ENCODE assay signal across 9 mouse cellular contexts in the genomic region with DNA sequence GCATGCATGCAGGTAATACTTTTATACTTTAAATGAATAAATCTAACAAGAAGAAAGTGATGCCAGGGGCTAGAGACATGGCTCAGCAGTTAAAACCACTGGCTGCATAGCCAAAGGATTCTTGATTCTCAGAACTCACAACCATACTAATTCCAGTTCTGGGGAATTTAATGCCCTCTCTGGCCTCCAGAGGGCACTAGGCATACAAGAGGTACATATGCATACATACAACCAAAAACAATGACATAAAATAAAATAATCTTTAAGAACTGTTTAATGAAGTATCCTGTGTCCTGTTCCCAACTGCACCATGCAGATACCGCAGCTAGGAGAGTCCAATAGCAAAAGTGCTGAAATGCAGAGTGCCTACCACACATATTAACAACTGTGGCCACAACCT. TPM values are rescaled to one million over a fixed set of nuclear protein-coding genes. Genes with fewer than 3 reads are reported as not detected.
DNase-seq lines count a peak whose midpoint lies in the region; ATAC-seq and TF ChIP-seq lines count a peak whose summit lies in the region.
"Had no signal": no experiment of that assay in that cellular context is flagged by ENCODE, and none has a peak within 500 bp of the region (broad histone marks: within the 10 kb centered on the region; RNA-seq: fewer than 3 reads in every experiment).

No protein-coding gene starts in this region.

- TF ChIP-seq POLR2A in liver, adult 2 months (IDR thresholded peaks at IDR 0.05; ENCODE audit: extremely low read depth, insufficient read depth, low read length), result no peak

- H3K36me3 ChIP-seq in liver, adult 2 months (ENCODE audit: control insufficient read depth, insufficient read depth, low read length), result no peaks in the 10 kb centered on the region
- H3K36me3 ChIP-seq in liver, embryonic 12.5 days, result no peaks in the 10 kb centered on the region
- H3K36me3 ChIP-seq: stomach, embryonic 15.5 days had no signal

- TF ChIP-seq CTCF in liver, adult 2 months (IDR thresholded peaks at IDR 0.05; ENCODE audit: low read depth, low read length), result no peak

- WGBS in liver, adult 2 months, result 72% methylated on average over 1 of the region's 1 CpGs
- WGBS in liver, embryonic 12.5 days (ENCODE audit: insufficient replicate concordance), result 42% methylated on average over 1 of the region's 1 CpGs

- no peak for DNase-seq in frontal cortex, postnatal 14 days (ENCODE audit: low spot score in 2 of 2)
- peak; percentile 21 for DNase-seq in liver, adult 2 months (ENCODE audit: extremely low read depth, low read depth, low spot score)
- peak; percentile 62 for DNase-seq in adrenal gland, postnatal 10 days
- DNase-seq in lung, postnatal 36 days, result peak; percentile 73
- DNase-seq in ovary, adult 18-20 months (ENCODE audit: low spot score), result no peak

- H3K4me2 ChIP-seq in liver, embryonic 12.5 days, result no peak overlapping the region
- H3K4me2 ChIP-seq: stomach, embryonic 15.5 days had no signal

- H3K79me2 ChIP-seq in liver, adult 2 months (ENCODE audit: control insufficient read depth, insufficient read depth, low read length), result no peaks in the 10 kb centered on the region

- no peaks in the 10 kb centered on the region for H3K27me3 ChIP-seq in liver, adult 2 months (ENCODE audit: control insufficient read depth, insufficient read depth, low read length)
- no peaks in the 10 kb centered on the region for H3K27me3 ChIP-seq in liver, embryonic 12.5 days (replicated peaks)
- H3K27me3 ChIP-seq: stomach, embryonic 15.5 days had no signal

- H3K9ac ChIP-seq in liver, adult 2 months (ENCODE audit: low read depth, low read length), result no peak overlapping the region
- H3K9ac ChIP-seq in liver, embryonic 12.5 days, result no peak overlapping the region
- H3K9ac ChIP-seq: stomach, embryonic 15.5 days had no signal

- H3K9me3 ChIP-seq in liver, embryonic 12.5 days (replicated peaks), result no peaks in the 10 kb centered on the region
- H3K9me3 ChIP-seq: stomach, embryonic 15.5 days had no signal

- H3K4me3 ChIP-seq in liver, adult 2 months (ENCODE audit: insufficient read depth, low read depth, low read length), result no peak overlapping the region
- no peak overlapping the region for H3K4me3 ChIP-seq in liver, embryonic 12.5 days
- H3K4me3 ChIP-seq: stomach, embryonic 15.5 days had no signal

- H3K4me1 ChIP-seq in liver, adult 2 months (ENCODE audit: control insufficient read depth, insufficient read depth, low read length), result no peaks in the 10 kb centered on the region
- H3K4me1 ChIP-seq in liver, embryonic 12.5 days, result no peaks in the 10 kb centered on the region
- H3K4me1 ChIP-seq: stomach, embryonic 15.5 days had no signal

- ATAC-seq in frontal cortex, adult (ENCODE audit: low TSS enrichment), result peak; percentile 58; the same call in 1 of the 2 replicates
- no peak for ATAC-seq in liver, embryonic 12.5 days
- ATAC-seq in granulocyte monocyte progenitor cell, adult 5-6 weeks (replicated peaks; ENCODE audit: poor library complexity, severe bottlenecking), result peak; percentile 55; the same call in 1 of the 2 replicates

- no peak overlapping the region for H3K27ac ChIP-seq in liver, adult 2 months (replicated peaks; ENCODE audit: insufficient read depth, low read depth, low read length)
- H3K27ac ChIP-seq in liver, embryonic 12.5 days, result no peak overlapping the region
- H3K27ac ChIP-seq: stomach, embryonic 15.5 days had no signal

RNA-seq across cellular contexts. Expression of a gene that starts 20.8 kb away (rescaled TPM):
- total RNA-seq in liver, adult 2 months (2014; rRNA removed), result 1.5 and 1.7 TPM in 2 replicates
- 0.81 and 1.4 TPM in 2 replicates for polyA plus RNA-seq in liver, adult 2 months (2012; rRNA removed)
- polyA plus RNA-seq in liver, embryonic 12.5 days (2016; fragmentation: Nextera tagmentation; extraction: Ambion mirVana), result 12.0 and 12.6 TPM in 2 replicates
- total RNA-seq in adrenal gland, postnatal 10 days (2021), result 10 to 100 TPM; 31.2 to 35.0 TPM
- not detected in 2 replicates for total RNA-seq in granulocyte monocyte progenitor cell, adult 5-6 weeks (2014; fragmentation: Nextera tagmentation)
- 0.22 and 0.26 TPM in 2 replicates for total RNA-seq in granulocyte monocyte progenitor cell, adult 5-6 weeks (2017)

Comparison
In these comparisons a context has a peak if more than half of its experiments do, and no peak if none do; other contexts are left out.
1. DNase-seq: peak in liver, adult 2 months (single experiment), adrenal gland, postnatal 10 days (single experiment) and lung, postnatal 36 days (single experiment); none in frontal cortex, postnatal 14 days (0 of 2) and ovary, adult 18-20 months (single experiment).
2. RNA of a gene that starts 20.8 kb away (total RNA-seq): 31.2 to 35.0 TPM in adrenal gland, postnatal 10 days; 1.5 to 1.7 TPM in liver, adult 2 months and 0.22 to 0.26 TPM in granulocyte monocyte progenitor cell, adult 5-6 weeks; every median in the first group is over 10 times any median in the second.